Mouse (Mus musculus): ENCODE data around the gene Tbx20. TPM values are rescaled to one million over a fixed set of nuclear protein-coding genes. Genes with fewer than 3 reads are reported as not detected.
A peak's percentile ranks its signal among the peaks of the same experiment; 100 is the strongest.

The Tbx20 gene
- polyA plus RNA-seq, 1 experiment from 2014 or later, result 80.6 TPM

DNA sequence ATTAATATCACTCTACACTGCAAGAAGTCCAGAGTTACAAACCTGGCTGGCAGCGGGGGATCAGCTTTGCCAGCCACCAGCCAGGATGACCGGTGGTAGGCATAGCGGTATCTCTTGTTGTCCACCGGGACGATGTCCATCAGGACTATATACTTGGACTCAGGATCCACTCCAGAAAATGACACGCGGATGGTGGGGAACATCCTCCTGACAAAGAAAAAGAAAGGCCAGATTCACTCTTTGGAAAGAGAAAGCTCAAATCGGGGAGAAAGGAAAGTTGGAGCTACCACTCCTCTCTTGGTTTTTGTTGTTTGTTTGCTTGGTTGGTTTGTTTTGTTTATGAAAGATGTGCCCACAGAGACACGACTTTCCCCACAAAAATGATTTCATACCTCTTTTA, 4.5 kb downstream of the Tbx20 start:
- H3K4me1 ChIP-seq (ENCODE audit: control insufficient read depth in 2 of 2, insufficient read depth in 2 of 2, low read length in 2 of 2), result peaks cover 0 to 17% of the 10 kb centered on the region in 2 experiments; a peak in 1 of 4 replicates
- H3K4me3 ChIP-seq (ENCODE audit: control insufficient read depth in 1 of 2, insufficient read depth in 1 of 2, low read depth in 1 of 2, low read length in 2 of 2), result peak overlapping the region; percentile 88 to 96
- H3K27me3 ChIP-seq (ENCODE audit: control insufficient read depth, insufficient read depth, low read length), result no peaks in the 10 kb centered on the region
- no peaks in the 10 kb centered on the region for H3K9me3 ChIP-seq (ENCODE audit: control insufficient read depth, low read length)
- 10% methylated on average over 9 of the region's 9 CpGs for WGBS
- H3K36me3 ChIP-seq (ENCODE audit: control insufficient read depth, insufficient read depth, low read length), result peaks cover 66% of the 10 kb centered on the region
- no peak for ATAC-seq (ENCODE audit: insufficient number of reproducible peaks, insufficient read depth, low FRiP score, low read depth)
- peak overlapping the region; percentile 97 to 99 for H3K27ac ChIP-seq (replicated peaks in 1 of 2; ENCODE audit: control insufficient read depth in 1 of 2, insufficient read depth in 1 of 2, low read depth in 2 of 2, low read length in 2 of 2)
- peak overlapping the region; percentile 92 for H3K4me2 ChIP-seq (ENCODE audit: low read length)
- H3K9ac ChIP-seq (ENCODE audit: low read length), result peak overlapping the region; percentile 100

DNA sequence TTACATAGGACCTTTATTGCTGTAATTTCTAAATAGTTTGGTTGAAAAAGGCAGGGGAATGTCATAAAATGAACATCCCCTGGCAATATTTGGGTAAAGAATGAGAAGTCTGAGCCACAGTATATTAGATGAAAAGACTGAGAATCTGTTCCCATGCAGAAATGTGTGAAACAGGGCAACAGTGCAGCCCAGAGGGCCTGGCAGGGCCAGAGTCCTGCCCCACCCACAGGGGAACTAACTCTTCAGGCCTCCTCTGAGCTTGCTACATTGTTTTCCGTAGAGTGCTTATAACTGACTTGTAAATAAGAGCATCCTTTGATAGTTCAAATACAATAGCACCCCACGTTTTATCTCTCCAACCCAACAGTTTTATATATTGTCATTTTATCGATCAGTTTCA, 7.0 kb downstream of the Tbx20 start:
- Histone ChIP-seq H3K4me1 (ENCODE audit: control insufficient read depth in 2 of 2, insufficient read depth in 2 of 2, low read length in 2 of 2) (peaks cover 2 to 34% of the 10 kb centered on the region in 2 experiments; a peak in 3 of 4 replicates), H3K9me3 (ENCODE audit: control insufficient read depth, low read length) (no peaks in the 10 kb centered on the region), H3K4me3 (ENCODE audit: control insufficient read depth in 1 of 2, insufficient read depth in 1 of 2, low read depth in 1 of 2, low read length in 2 of 2) (peak overlapping the region; percentile 28 to 88; a peak in 3 of 4 replicates), H3K4me2 (ENCODE audit: low read length) (peak overlapping the region; percentile 92), H3K36me3 (ENCODE audit: control insufficient read depth, insufficient read depth, low read length) (peaks cover 89% of the 10 kb centered on the region), H3K27ac (replicated peaks in 1 of 2; ENCODE audit: control insufficient read depth in 1 of 2, insufficient read depth in 1 of 2, low read depth in 2 of 2, low read length in 2 of 2) (peak overlapping the region; percentile 70 to 83), H3K27me3 (ENCODE audit: control insufficient read depth, insufficient read depth, low read length) (no peaks in the 10 kb centered on the region), H3K9ac (ENCODE audit: low read length) (peak overlapping the region; percentile 100)
- 44% methylated on average over 3 of the region's 3 CpGs for WGBS
- ATAC-seq (ENCODE audit: insufficient number of reproducible peaks, insufficient read depth, low FRiP score, low read depth), result no peak

DNA sequence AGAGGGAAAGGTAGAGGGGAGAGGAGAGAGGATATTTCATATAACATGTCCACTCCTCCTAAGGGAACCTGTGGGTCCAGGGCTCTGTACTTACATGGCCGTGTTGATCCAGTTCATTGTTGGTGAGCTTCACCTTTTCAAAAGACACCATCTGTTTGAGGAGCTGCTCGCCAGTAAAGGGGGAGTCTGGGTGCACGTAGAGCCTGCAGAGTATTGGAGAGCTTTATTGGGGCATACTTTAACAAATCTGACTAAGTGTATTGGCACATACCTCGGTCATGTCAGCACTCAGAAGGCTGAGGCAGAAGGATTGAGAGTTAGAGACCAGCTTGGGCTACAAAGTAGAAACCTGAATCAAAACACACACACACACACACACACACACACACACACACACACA, 8.5 kb downstream of the Tbx20 start:
- Histone ChIP-seq H3K27me3 (ENCODE audit: control insufficient read depth, insufficient read depth, low read length) (no peaks in the 10 kb centered on the region), H3K9me3 (ENCODE audit: control insufficient read depth, low read length) (no peaks in the 10 kb centered on the region), H3K9ac (ENCODE audit: low read length) (peak overlapping the region; percentile 100), H3K4me1 (ENCODE audit: control insufficient read depth in 2 of 2, insufficient read depth in 2 of 2, low read length in 2 of 2) (peaks cover 4 to 39% of the 10 kb centered on the region in 2 experiments), H3K4me3 (ENCODE audit: control insufficient read depth in 1 of 2, insufficient read depth in 1 of 2, low read depth in 1 of 2, low read length in 2 of 2) (peak overlapping the region in 1 of 2 experiments; percentile 88; a peak in 2 of 4 replicates), H3K27ac (replicated peaks in 1 of 2; ENCODE audit: control insufficient read depth in 1 of 2, insufficient read depth in 1 of 2, low read depth in 2 of 2, low read length in 2 of 2) (peak overlapping the region; percentile 64 to 81), H3K4me2 (ENCODE audit: low read length) (peak overlapping the region; percentile 92), H3K36me3 (ENCODE audit: control insufficient read depth, insufficient read depth, low read length) (peaks cover 88% of the 10 kb centered on the region)
- WGBS, result 51% methylated on average over 4 of the region's 4 CpGs
- no peak for ATAC-seq (ENCODE audit: insufficient number of reproducible peaks, insufficient read depth, low FRiP score, low read depth)

DNA sequence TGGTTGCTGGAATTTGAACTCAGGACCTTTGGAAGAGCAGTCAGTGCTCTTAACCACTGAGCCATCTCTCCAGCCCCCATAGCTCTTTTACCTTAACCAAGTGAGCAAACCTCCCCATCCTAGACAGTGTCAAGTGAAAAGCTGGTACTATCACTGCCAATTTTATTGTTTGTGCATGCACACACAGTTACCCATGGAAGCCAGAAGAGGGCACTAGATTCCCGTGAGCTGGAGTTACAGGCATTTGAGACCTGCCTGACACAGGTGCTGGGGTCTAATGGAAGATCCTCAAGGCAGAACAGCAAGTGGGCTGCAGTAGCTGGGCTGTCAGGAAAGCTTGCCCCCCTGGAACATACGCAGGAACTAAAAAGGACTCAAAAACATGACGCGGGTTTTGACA, 13.6 kb downstream of the Tbx20 start:
- Histone ChIP-seq H3K36me3 (ENCODE audit: control insufficient read depth, insufficient read depth, low read length) (peaks cover 94% of the 10 kb centered on the region), H3K27me3 (ENCODE audit: control insufficient read depth, insufficient read depth, low read length) (no peaks in the 10 kb centered on the region), H3K4me3 (ENCODE audit: control insufficient read depth in 1 of 2, insufficient read depth in 1 of 2, low read depth in 1 of 2, low read length in 2 of 2) (no peak overlapping the region), H3K9me3 (ENCODE audit: control insufficient read depth, low read length) (no peaks in the 10 kb centered on the region), H3K27ac (replicated peaks in 1 of 2; ENCODE audit: control insufficient read depth in 1 of 2, insufficient read depth in 1 of 2, low read depth in 2 of 2, low read length in 2 of 2) (peak overlapping the region in 1 of 2 experiments; percentile 67; a peak in 1 of 4 replicates), H3K9ac (ENCODE audit: low read length) (0 out of 2 replicates have a peak overlapping the region, but pooled peaks have one; percentile 14), H3K4me2 (ENCODE audit: low read length) (no peak overlapping the region), H3K4me1 (ENCODE audit: control insufficient read depth in 2 of 2, insufficient read depth in 2 of 2, low read length in 2 of 2) (peaks cover 7 to 33% of the 10 kb centered on the region in 2 experiments)
- 51% methylated on average over 4 of the region's 4 CpGs for WGBS
- ATAC-seq (ENCODE audit: insufficient number of reproducible peaks, insufficient read depth, low FRiP score, low read depth), result no peak

DNA sequence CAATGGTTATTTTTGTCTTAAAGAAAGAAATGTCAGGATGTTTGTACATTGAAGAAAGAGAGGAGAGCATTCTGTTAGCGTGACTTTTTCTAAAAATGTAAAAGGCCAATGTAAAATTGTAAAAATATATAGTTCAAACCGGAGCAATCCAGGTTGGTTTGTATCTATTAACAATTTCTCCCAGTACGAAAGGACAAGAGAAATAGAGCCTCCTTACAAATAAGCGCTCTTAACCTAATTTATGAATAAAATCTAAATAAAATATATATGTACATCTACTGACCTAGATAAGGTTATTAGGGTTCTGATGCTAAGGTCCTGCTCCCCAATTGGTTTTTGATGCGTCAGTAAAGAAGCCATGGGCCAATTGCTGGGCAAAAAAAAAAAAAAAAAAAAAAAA, 29.1 kb downstream of the Tbx20 start:
- Histone ChIP-seq H3K4me3 (ENCODE audit: control insufficient read depth in 1 of 2, insufficient read depth in 1 of 2, low read depth in 1 of 2, low read length in 2 of 2) (no peak overlapping the region), H3K4me1 (ENCODE audit: control insufficient read depth in 2 of 2, insufficient read depth in 2 of 2, low read length in 2 of 2) (peaks cover 0 to 30% of the 10 kb centered on the region in 2 experiments; a peak in 3 of 4 replicates), H3K27ac (replicated peaks in 1 of 2; ENCODE audit: control insufficient read depth in 1 of 2, insufficient read depth in 1 of 2, low read depth in 2 of 2, low read length in 2 of 2) (no peak overlapping the region), H3K27me3 (ENCODE audit: control insufficient read depth, insufficient read depth, low read length) (no peaks in the 10 kb centered on the region), H3K36me3 (ENCODE audit: control insufficient read depth, insufficient read depth, low read length) (peaks cover 99% of the 10 kb centered on the region), H3K4me2 (ENCODE audit: low read length) (no peak overlapping the region), H3K9ac (ENCODE audit: low read length) (no peak overlapping the region), H3K9me3 (ENCODE audit: control insufficient read depth, low read length) (no peaks in the 10 kb centered on the region)
- 90% methylated on average over 5 of the region's 5 CpGs for WGBS
- ATAC-seq (ENCODE audit: insufficient number of reproducible peaks, insufficient read depth, low FRiP score, low read depth), result no peak

DNA sequence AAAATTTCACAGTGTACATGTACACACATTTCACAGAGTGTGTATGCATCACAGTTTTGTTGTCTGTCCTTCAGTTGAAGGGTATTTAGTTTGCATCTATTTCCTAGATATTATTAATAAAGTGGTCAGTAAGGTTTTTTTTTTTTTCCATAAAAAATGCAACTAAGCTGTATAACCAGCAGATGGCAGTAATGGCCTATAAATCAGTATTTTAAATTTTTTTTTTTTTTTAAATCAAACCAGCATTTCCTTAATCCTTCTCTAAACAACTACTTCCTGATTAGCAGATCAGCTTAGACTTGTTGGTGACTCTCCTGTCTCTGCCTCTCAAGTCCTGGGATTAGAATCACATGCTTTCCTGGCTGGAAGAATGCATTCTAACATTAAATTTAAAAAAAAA, 72.9 kb downstream of the Tbx20 start:
- no peak overlapping the region for H3K4me3 ChIP-seq (ENCODE audit: control insufficient read depth in 1 of 2, insufficient read depth in 1 of 2, low read depth in 1 of 2, low read length in 2 of 2)
- H3K4me2 ChIP-seq (ENCODE audit: low read length), result no peak overlapping the region
- no peak for ATAC-seq (ENCODE audit: insufficient number of reproducible peaks, insufficient read depth, low FRiP score, low read depth)
- H3K9me3 ChIP-seq (ENCODE audit: control insufficient read depth, low read length), result peaks cover 4% of the 10 kb centered on the region; the same call in 1 of the 2 replicates
- H3K9ac ChIP-seq (ENCODE audit: low read length), result no peak overlapping the region
- peaks cover 2 to 3% of the 10 kb centered on the region in 2 experiments; a peak in 2 of 4 replicates for H3K4me1 ChIP-seq (ENCODE audit: control insufficient read depth in 2 of 2, insufficient read depth in 2 of 2, low read length in 2 of 2)
- H3K27ac ChIP-seq (replicated peaks in 1 of 2; ENCODE audit: control insufficient read depth in 1 of 2, insufficient read depth in 1 of 2, low read depth in 2 of 2, low read length in 2 of 2), result no peak overlapping the region
- no peaks in the 10 kb centered on the region for H3K27me3 ChIP-seq (ENCODE audit: control insufficient read depth, insufficient read depth, low read length)
- no peaks in the 10 kb centered on the region for H3K36me3 ChIP-seq (ENCODE audit: control insufficient read depth, insufficient read depth, low read length)

GRCm38 (mm10) chr9:24696405-24696778, 77.7 kb downstream of the Tbx20 start:
- 14% methylated on average over 9 of the region's 9 CpGs for WGBS
- Histone ChIP-seq H3K4me2 (ENCODE audit: low read length) (peak overlapping the region; percentile 98), H3K4me3 (ENCODE audit: control insufficient read depth in 1 of 2, insufficient read depth in 1 of 2, low read depth in 1 of 2, low read length in 2 of 2) (peak overlapping the region; percentile 40 to 51), H3K27ac (replicated peaks in 1 of 2; ENCODE audit: control insufficient read depth in 1 of 2, insufficient read depth in 1 of 2, low read depth in 2 of 2, low read length in 2 of 2) (no peak overlapping the region), H3K27me3 (ENCODE audit: control insufficient read depth, insufficient read depth, low read length) (no peaks in the 10 kb centered on the region), H3K36me3 (ENCODE audit: control insufficient read depth, insufficient read depth, low read length) (no peaks in the 10 kb centered on the region), H3K9me3 (ENCODE audit: control insufficient read depth, low read length) (peaks cover 4% of the 10 kb centered on the region; the same call in 1 of the 2 replicates), H3K4me1 (ENCODE audit: control insufficient read depth in 2 of 2, insufficient read depth in 2 of 2, low read length in 2 of 2) (peaks cover 3 to 6% of the 10 kb centered on the region in 2 experiments; a peak in 2 of 4 replicates), H3K9ac (ENCODE audit: low read length) (no peak overlapping the region)
- ATAC-seq (ENCODE audit: insufficient number of reproducible peaks, insufficient read depth, low FRiP score, low read depth), result no peak

Measured in heart, embryonic 14.5 days (tissue).